Mouse (Mus musculus) adrenal gland, postnatal 4 days (tissue): ENCODE results near the gene Taf8. TPM values are rescaled to one million over a fixed set of nuclear protein-coding genes. Genes with fewer than 3 reads are reported as not detected.
A peak's percentile ranks its signal among the peaks of the same experiment; 100 is the strongest.
"Not testable (repeated sequence)": the region's sequence is repeated elsewhere in the genome, so short reads cannot be mapped to it uniquely, and the experiment has no call there.

Experiments used
- DNase-seq, 2 experiments: peaks; one replicate each; pipeline ENCODE4 v3.0.0; 2021 to 2022; ENCODE audit warnings: low spot score in 2 of 2, mixed read lengths in 2 of 2
- total RNA-seq, 2 experiments: library from RNA; stranded (reverse); gene quantifications; 2 replicates each; pipeline ENCODE4 v1.2.3; 2021

Taf8 gene
- total RNA-seq, 2 experiments from 2014 or later = 31.7 to 38.1 TPM

GRCm38 (mm10) chr17:47521551-47522258 is 19.6 kb upstream of the Taf8 start:
- DNase-seq = no peak

GRCm38 (mm10) chr17:47518205-47518604 is 16.1 kb upstream of the Taf8 start:
- no peak for DNase-seq

GRCm38 (mm10) chr17:47516232-47516631 is 14.1 kb upstream of the Taf8 start:
- DNase-seq = no peak

GRCm38 (mm10) chr17:47515180-47515844 is 13.2 kb upstream of the Taf8 start:
- no peak for DNase-seq

GRCm38 (mm10) chr17:47512956-47513775 is 11.1 kb upstream of the Taf8 start:
- DNase-seq = no peak

- DNase-seq = peak; percentile 96 to 98
These were observed 9.3 kb upstream of the Taf8 start for GRCm38 (mm10) chr17:47511111-47512020.

- no peak for DNase-seq
These were observed 7.1 kb upstream of the Taf8 start for GRCm38 (mm10) chr17:47509031-47509705.

- DNase-seq = peak; percentile 67 to 84
These were observed 6.0 kb upstream of the Taf8 start for GRCm38 (mm10) chr17:47508012-47508608.

- DNase-seq = no peak
These were observed 5.4 kb upstream of the Taf8 start for GRCm38 (mm10) chr17:47507523-47507922.

- no peak for DNase-seq
These were observed 4.6 kb upstream of the Taf8 start for GRCm38 (mm10) chr17:47506697-47507096.

- DNase-seq = no peak
These were observed 4.0 kb upstream of the Taf8 start for GRCm38 (mm10) chr17:47506042-47506441.

GRCm38 (mm10) chr17:47505566-47505965 is 3.5 kb upstream of the Taf8 start:
- no peak for DNase-seq

- DNase-seq = peak in 1 of 2 experiments; percentile 57
These were observed 2.9 kb upstream of the Taf8 start, which contains the start of gene Ccnd3 for GRCm38 (mm10) chr17:47504941-47505346. TSS of gene Ccnd3 (plus strand) at chr17:47505051.

GRCm38 (mm10) chr17:47504228-47504627 is 2.1 kb upstream of the Taf8 start:
- no peak for DNase-seq

GRCm38 (mm10) chr17:47503689-47504088 is 1.6 kb upstream of the Taf8 start:
- no peak for DNase-seq

GRCm38 (mm10) chr17:47502707-47503045 is 584 bp upstream of the Taf8 start:
- not testable (repeated sequence) for DNase-seq

- DNase-seq = no peak
These were observed 561 bp downstream of the Taf8 start for GRCm38 (mm10) chr17:47501531-47501930.

- DNase-seq = no peak
These were observed 8.0 kb downstream of the Taf8 start for GRCm38 (mm10) chr17:47494132-47494531.

- no peak for DNase-seq
These were observed 8.4 kb downstream of the Taf8 start for GRCm38 (mm10) chr17:47493653-47494052.

GRCm38 (mm10) chr17:47492731-47493130 is 9.4 kb downstream of the Taf8 start:
- DNase-seq = no peak
